Comparison of ENCODE assay signal across 8 mouse cellular contexts in the genomic region with DNA sequence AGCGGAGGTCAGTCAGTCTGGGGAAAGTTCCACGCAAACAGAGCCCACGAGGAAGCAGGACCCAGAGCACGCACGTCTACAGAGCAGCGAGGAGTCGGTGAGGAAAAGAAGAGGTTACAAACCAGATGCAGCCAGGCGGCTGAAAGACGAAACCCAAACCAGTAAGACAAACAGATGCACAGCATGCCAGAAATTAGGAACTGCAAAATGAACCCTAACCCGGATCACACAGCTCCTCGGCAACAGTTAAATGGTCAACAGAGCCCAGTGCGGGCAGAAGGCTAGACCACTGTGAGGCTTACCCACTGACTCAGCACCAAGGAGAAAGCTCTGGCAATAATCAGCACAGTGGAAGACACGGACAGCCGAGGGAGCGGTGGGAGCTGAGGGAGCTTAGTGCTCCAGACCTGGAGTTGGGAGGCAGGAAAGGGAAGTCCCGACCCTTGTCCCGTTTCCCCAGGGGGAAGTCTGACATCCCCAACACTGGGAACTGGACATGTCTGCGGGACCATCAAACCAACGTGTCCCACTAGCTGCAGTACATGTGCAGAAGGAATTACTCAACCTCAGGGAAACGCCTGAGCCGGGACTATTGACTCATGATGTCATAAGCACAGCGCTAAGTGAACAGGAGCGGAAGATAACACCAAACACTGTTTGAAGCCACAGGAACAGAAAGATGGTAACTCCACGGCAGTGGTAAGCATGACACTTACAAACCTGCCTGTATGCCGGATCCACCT. TPM values are rescaled to one million over a fixed set of nuclear protein-coding genes. Genes with fewer than 3 reads are reported as not detected.
DNase-seq lines count a peak whose midpoint lies in the region; ATAC-seq lines count a peak whose summit lies in the region.

No protein-coding gene starts in this region.

- H3K9me3 ChIP-seq in kidney, embryonic 15.5 days (replicated peaks), result no peaks in the 10 kb centered on the region
- H3K9me3 ChIP-seq in embryonic facial prominence, embryonic 14.5 days (ENCODE audit: control insufficient read depth, low read length), result no peaks in the 10 kb centered on the region
- no peaks in the 10 kb centered on the region for H3K9me3 ChIP-seq in limb, embryonic 10.5 days (replicated peaks)

- peaks cover 82% of the 10 kb centered on the region for H3K36me3 ChIP-seq in kidney, embryonic 15.5 days
- H3K36me3 ChIP-seq in embryonic facial prominence, embryonic 14.5 days (ENCODE audit: control insufficient read depth, insufficient read depth, low read length), result peaks cover 74% of the 10 kb centered on the region
- H3K36me3 ChIP-seq in limb, embryonic 10.5 days, result peaks cover 97% of the 10 kb centered on the region

- H3K9ac ChIP-seq in kidney, embryonic 15.5 days, result no peak overlapping the region
- 0 out of 2 replicates have a peak overlapping the region, but pooled peaks have one; percentile 47 for H3K9ac ChIP-seq in embryonic facial prominence, embryonic 14.5 days (ENCODE audit: low read depth, low read length)

- H3K27me3 ChIP-seq in kidney, embryonic 15.5 days, result no peaks in the 10 kb centered on the region
- no peaks in the 10 kb centered on the region for H3K27me3 ChIP-seq in embryonic facial prominence, embryonic 14.5 days (replicated peaks; ENCODE audit: control insufficient read depth, insufficient read depth, low read length)
- H3K27me3 ChIP-seq in limb, embryonic 10.5 days (ENCODE audit: low read depth, poor library complexity, severe bottlenecking), result no peaks in the 10 kb centered on the region

- WGBS in kidney, embryonic 15.5 days, result 49% methylated on average over 25 of the region's 25 CpGs
- WGBS in embryonic facial prominence, embryonic 14.5 days, result 30% methylated on average over 25 of the region's 25 CpGs
- 65% methylated on average over 25 of the region's 25 CpGs for WGBS in limb, embryonic 10.5 days

- H3K4me3 ChIP-seq in kidney, embryonic 15.5 days (replicated peaks), result no peak overlapping the region
- H3K4me3 ChIP-seq in embryonic facial prominence, embryonic 14.5 days (ENCODE audit: low read depth, low read length), result no peak overlapping the region
- 0 out of 2 replicates have a peak overlapping the region, but pooled peaks have one; percentile 3 for H3K4me3 ChIP-seq in limb, embryonic 10.5 days

- no peak for DNase-seq in kidney, postnatal 36 days
- DNase-seq in embryonic facial prominence, embryonic 14.5 days (ENCODE audit: low spot score), result peak; percentile 59
- DNase-seq in limb, embryonic 10.5 days (ENCODE audit: low spot score), result no peak
- DNase-seq in cerebellum, postnatal 14 days, result no peak
- no peak for DNase-seq in urinary bladder, postnatal 10 days (ENCODE audit: low spot score)
- DNase-seq in natural killer cell, adult 2 months (ENCODE audit: low spot score in 2 of 2), result no peak

- peak overlapping the region; percentile 93 for H3K27ac ChIP-seq in kidney, embryonic 15.5 days
- peak overlapping the region; percentile 95 for H3K27ac ChIP-seq in embryonic facial prominence, embryonic 14.5 days (replicated peaks; ENCODE audit: low read depth, low read length)
- peak overlapping the region; percentile 90 for H3K27ac ChIP-seq in limb, embryonic 10.5 days

- no peak for ATAC-seq in kidney, embryonic 15.5 days (replicated peaks; ENCODE audit: low FRiP score)
- no peak for ATAC-seq in embryonic facial prominence, embryonic 14.5 days (ENCODE audit: low read depth)
- ATAC-seq in megakaryocyte progenitor cell, adult 5-6 weeks (replicated peaks; ENCODE audit: poor library complexity), result peak; percentile 29

- H3K4me2 ChIP-seq in kidney, embryonic 15.5 days, result peak overlapping the region; percentile 26; the same call in 1 of the 2 replicates
- H3K4me2 ChIP-seq in embryonic facial prominence, embryonic 14.5 days (ENCODE audit: low read depth, low read length), result peak overlapping the region; percentile 37

- H3K4me1 ChIP-seq in kidney, embryonic 15.5 days, result peaks cover 89% of the 10 kb centered on the region
- peaks cover 51% of the 10 kb centered on the region for H3K4me1 ChIP-seq in embryonic facial prominence, embryonic 14.5 days (ENCODE audit: control insufficient read depth, insufficient read depth, low read length)
- peaks cover 56% of the 10 kb centered on the region for H3K4me1 ChIP-seq in limb, embryonic 10.5 days

RNA-seq across cellular contexts. Expression of gene Kctd10, which starts 8.4 kb away (rescaled TPM):
- polyA plus RNA-seq in kidney, embryonic 15.5 days (2015; fragmentation: Nextera tagmentation; extraction: Ambion mirVana), result 93.4 and 101 TPM in 2 replicates
- 111 and 115 TPM in 2 replicates for polyA plus RNA-seq in embryonic facial prominence, embryonic 14.5 days (2014; fragmentation: Nextera tagmentation; extraction: Ambion mirVana)
- polyA plus RNA-seq in limb, embryonic 10.5 days (2016; fragmentation: Nextera tagmentation; extraction: Ambion mirVana), result 99.9 and 103 TPM in 2 replicates
- 17.8 and 19.8 TPM in 2 replicates for total RNA-seq in megakaryocyte progenitor cell, adult 5-6 weeks (2015)
- 35.8 and 38.6 TPM in 2 replicates for total RNA-seq in megakaryocyte progenitor cell, adult 5-6 weeks (2017)

RNA-seq across cellular contexts. Expression of gene Ube3b, which starts 8.5 kb away (rescaled TPM):
- polyA plus RNA-seq in kidney, embryonic 15.5 days (2015; fragmentation: Nextera tagmentation; extraction: Ambion mirVana), result 40.6 and 43.8 TPM in 2 replicates
- polyA plus RNA-seq in embryonic facial prominence, embryonic 14.5 days (2014; fragmentation: Nextera tagmentation; extraction: Ambion mirVana), result 44.5 and 47.5 TPM in 2 replicates
- polyA plus RNA-seq in limb, embryonic 10.5 days (2016; fragmentation: Nextera tagmentation; extraction: Ambion mirVana), result 54.5 and 59.5 TPM in 2 replicates
- total RNA-seq in megakaryocyte progenitor cell, adult 5-6 weeks (2015), result 26.5 and 26.6 TPM in 2 replicates
- 16.7 and 18.5 TPM in 2 replicates for total RNA-seq in megakaryocyte progenitor cell, adult 5-6 weeks (2017)
